Mouse (Mus musculus) T-helper 2 cell (primary cell): ENCODE results near the gene Ccdc8.

Experiments used
- in situ Hi-C: fragments of 300-600 bp; cut with MboI, MseI; formaldehyde crosslinking; loops from one replicate; pipeline ENCODE4 v1.15.1; 2025; ENCODE audit warnings: high pct_unique_total_duplicates

Gene Ccdc8

GRCm38 (mm10) chr7:16974018-16974417 lies 18.5 kb upstream of the Ccdc8 start:
- in situ Hi-C loops, result no loop called here

DNA sequence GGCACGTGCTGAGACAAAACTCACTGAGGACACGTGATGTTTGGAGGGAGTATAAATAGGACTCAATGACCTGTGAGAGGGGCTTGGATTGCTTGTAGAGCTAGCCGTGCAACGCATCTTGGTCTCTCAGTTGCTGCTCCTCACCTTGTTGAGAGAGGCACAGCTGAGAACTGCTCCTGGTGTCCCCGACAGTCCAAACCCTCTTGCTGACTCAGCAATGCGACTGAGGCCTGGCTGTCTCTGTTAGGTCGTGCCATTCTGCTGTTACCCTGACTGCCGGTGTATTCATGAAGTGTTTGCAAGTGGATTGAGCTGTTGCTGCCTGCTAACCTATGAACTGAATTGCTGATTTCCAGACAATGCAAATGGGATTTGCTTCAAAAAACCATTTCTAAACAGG lies 16.2 kb upstream of the Ccdc8 start:
- in situ Hi-C loops, result no loop called here

- in situ Hi-C loops, result no loop called here
Measured at GRCm38 (mm10) chr7:16978173-16978572, 14.3 kb upstream of the Ccdc8 start.

GRCm38 (mm10) chr7:16978593-16978992 lies 13.9 kb upstream of the Ccdc8 start:
- in situ Hi-C loops, result no loop called here

DNA sequence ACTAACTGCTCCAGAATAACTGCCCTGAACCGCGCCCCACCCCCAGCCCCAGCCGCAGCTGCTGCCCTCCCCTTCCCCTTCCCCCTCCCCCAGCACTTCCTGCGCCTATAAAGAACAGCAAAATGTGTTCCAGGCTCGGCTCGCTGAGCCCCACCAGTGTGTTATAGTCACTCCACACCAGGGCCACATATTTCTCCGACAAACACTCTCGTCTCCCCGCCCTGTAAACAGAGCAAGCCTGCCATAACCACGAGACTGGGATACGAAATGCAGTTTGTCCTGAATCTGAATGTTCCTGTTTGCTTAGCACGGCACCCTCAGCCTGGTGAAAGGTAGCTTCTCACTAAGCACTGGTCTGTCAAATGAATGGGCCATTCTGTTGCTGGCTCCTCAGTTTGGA lies 12.2 kb upstream of the Ccdc8 start:
- in situ Hi-C loops, result no loop called here

DNA sequence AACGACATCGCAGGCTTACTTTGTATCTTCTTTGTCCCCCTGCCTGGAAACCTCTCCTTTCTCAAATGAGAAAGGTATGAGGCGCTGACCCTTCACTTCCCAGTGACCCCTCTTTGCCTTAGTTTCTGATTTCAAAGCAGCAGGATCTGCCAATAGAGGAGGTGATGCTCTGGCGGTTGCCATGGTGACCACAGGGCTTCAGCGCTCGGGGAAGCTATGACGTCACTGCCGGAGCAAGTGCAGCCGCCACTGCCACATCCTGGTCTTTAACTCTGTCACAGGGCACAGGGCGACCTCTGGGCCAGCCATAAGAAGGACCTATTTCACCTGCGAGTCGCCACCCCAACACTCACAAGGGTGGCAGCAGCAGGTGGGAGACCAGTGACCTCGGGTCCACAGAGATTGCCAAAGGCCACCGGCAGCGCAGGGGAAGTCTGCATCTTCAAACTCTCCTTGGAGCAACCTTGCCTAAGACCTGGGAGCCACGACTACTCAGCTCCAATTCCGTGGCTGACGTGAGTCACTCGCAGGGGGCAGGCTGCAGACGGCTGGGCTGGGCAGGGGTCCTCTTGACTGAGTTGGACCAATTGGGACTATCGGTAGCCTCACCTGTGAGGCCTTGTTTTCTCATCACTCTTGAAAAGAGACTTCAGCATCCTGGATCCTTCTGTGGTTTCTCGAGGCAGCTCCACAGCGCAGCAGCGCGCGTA lies 9.5 kb upstream of the Ccdc8 start, which contains the start of gene Gm42372:
Gm42372 (plus strand) TSS at position 228 of the 710 bp plus-strand sequence.
- in situ Hi-C loops, result no loop called here

GRCm38 (mm10) chr7:16987541-16988149 lies 4.9 kb upstream of the Ccdc8 start:
- in situ Hi-C loops, result no loop called here

GRCm38 (mm10) chr7:16988405-16988804 lies 4.1 kb upstream of the Ccdc8 start:
- in situ Hi-C loops, result no loop called here

- in situ Hi-C loops, result no loop called here
Measured at GRCm38 (mm10) chr7:16990006-16990744, 2.3 kb upstream of the Ccdc8 start.

GRCm38 (mm10) chr7:16991681-16992450 lies 642 bp upstream of the Ccdc8 start:
- in situ Hi-C loops, result no loop called here

DNA sequence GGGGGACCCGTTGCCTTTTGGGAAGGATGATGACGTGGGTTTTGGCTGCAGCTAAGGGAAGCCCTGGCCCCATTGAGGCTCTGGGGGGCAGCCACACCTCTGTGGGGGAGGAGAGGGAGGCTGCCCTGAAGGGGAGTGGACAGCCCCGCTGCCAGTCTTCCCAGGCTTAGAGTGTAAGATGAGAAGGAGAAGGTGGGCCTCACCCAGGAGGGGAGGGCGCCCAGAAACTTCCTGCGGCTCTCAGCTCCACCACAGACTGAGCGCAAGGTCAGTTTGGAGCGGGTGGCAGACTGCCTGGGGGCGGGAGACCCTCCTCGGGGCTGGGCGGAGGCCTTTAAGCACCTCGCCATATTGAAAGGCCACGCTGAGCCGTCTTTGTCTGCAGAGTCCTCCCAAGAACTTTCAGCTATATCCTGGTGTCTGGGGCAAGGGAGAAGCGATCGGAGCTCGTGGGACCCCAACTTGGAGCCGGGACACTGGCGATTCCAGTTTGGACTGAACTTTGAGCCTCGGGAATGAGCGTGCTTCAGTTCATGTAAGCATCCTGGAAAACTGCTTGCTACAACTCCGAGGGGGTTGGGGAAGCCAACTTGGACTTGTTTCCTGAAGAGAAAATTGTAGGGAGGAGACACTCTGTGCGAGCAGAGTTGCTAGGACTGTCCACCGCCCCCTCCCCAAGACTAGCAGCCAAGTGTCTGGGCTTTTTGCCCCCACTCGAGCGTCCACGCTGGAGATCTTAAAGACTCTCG lies 1.3 kb downstream of the Ccdc8 start:
- in situ Hi-C loops, result no loop called here

DNA sequence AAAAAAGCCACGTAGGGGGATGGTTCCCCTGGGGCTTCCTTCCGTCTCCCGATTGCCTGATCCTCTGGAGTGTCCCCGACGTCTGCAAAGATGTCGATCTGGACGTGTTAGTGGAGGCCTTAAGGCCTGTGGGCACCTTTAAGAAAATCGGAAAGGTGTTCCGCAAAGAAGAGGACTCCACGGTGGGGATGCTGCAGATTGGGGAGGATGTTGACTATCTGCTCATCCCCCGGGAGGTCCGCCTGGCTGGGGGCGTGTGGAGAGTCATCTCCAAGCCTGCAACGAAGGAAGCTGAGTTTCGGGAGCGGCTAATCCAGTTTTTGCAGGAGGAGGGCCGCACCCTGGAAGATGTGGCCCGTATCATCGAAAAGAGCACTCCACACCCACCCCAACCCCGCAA lies 1.9 kb downstream of the Ccdc8 start:
- in situ Hi-C loops, result no loop called here

DNA sequence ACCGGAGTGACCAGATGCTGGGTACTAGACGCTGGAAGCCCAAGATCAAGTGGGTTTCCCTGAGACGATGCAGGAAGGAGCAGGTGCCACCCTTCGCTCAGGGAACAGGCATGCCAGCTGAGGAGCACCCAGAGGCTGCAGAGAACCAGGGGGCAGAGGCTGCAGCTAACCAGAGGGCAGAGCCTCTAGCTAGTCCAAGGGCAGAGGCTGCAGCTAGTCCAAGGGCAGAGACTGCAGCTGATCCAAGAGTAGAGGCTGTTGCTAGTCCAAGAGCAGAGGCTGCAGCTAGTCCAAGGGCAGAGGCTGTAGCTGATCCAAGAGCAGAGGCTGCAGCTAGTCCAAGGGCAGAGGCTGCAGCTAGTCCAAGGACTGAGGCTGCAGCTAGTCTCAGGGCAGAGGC lies 2.8 kb downstream of the Ccdc8 start:
- in situ Hi-C loops, result loop anchor here (5.0 kb wide), 1 partner anchor 43 kb away; no protein-coding TSS in a partner anchor

DNA sequence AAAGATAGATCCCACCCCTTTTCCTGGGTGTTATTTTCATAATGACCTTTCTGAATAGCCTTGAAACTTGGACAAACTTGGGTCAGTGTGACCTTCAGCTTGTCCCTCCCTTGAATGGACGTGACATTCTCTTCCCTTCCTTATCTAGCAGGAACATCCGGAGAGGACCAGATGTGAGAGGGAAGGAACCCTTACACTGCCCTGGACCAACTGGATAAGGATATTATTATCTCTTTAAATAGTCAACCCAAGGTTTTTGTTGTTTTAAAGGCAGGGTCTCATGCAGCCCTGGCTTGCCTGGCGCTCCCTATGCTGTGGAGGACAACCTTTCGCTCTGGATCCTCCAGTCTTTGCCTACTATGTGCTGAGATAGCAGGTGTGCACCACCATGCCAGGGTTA lies 6.7 kb downstream of the Ccdc8 start:
- in situ Hi-C loops, result loop anchor here (5.0 kb wide), 1 partner anchor 47 kb away; no protein-coding TSS in a partner anchor

GRCm38 (mm10) chr7:16999650-17000049 lies 7.1 kb downstream of the Ccdc8 start:
- in situ Hi-C loops, result loop anchor here (5.0 kb wide), 2 partner anchors 47 to 67 kb away; no protein-coding TSS in a partner anchor

DNA sequence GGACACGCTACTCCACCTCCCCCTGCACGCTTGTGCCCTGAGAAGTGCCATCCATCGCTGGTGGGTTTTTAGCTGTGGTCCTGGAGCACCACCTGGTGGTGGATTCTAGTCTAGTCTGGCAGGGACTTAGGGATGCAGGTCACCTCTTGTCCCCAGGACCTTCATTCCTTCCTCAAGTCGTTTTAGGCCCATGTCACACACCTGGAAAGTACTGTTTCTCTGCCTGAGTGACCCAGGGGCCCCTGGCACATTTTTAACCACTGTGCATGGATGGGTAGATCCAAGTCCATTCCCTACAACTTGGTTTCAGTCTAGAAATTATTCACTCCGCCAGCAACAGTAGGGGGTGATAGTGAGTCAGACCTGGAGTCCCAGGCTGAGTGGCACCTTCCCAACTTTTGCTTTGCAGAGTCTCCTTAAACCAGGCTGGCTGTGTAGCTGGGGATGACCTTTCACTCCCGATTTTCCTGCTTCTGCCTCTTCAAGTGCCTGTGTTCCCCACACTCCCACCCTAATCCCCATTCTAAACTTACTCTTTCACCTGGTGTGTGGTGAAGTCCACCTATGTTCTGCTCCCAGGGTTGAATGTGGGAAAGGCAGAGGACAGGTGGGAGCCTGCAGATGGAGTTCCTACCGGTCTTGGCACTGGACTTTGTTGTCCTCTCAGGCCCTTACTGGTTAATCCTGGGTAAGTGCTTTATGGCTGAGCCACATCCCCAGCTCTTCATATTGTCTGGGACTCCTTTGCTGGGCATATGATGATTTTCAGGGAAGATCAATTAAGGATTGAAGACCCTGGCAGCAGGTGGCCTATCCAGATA lies 10.1 kb downstream of the Ccdc8 start:
- in situ Hi-C loops, result loop anchor here (5.0 kb wide), 1 partner anchor 70 kb away; no protein-coding TSS in a partner anchor

DNA sequence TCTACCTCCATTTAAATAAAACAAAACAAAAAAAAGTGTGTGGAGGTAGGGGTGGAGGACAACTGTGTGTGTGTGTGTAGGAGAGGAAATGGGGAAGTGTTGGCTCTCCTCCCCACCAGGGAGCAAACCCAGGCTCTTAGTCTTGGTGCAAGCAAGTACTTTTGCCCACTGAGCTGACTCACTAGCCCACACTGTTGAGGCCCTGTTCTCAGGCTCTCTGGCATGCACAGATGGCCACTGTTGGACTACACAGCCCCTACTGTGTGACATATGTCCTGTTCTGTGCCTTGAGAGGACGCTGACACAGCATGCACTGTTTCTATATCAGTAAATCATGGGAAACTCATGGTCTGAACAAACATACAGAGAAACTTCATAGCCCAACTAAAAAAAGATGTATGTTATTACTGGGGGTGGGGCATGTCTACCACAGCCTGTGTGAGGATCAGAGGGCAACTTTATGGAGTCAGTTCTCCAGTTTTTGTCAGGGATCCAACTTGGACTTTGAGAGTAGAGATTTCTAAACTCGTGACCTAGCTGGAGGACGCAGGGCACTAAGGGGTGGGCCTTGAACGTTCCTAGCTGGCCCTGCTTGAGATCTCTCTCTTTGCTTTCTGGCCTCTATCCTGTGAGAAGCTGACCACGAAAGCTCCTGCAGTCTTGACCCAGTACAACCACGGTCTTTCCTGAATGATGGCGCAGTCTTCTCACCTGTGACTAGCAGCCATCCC lies 10.9 kb downstream of the Ccdc8 start:
- in situ Hi-C loops, result loop anchor here (5.0 kb wide), 1 partner anchor 71 kb away; no protein-coding TSS in a partner anchor

- in situ Hi-C loops, result loop anchor here (5.0 kb wide), 1 partner anchor 72 kb away; no protein-coding TSS in a partner anchor
Measured at GRCm38 (mm10) chr7:17004716-17005115, 12.2 kb downstream of the Ccdc8 start.

DNA sequence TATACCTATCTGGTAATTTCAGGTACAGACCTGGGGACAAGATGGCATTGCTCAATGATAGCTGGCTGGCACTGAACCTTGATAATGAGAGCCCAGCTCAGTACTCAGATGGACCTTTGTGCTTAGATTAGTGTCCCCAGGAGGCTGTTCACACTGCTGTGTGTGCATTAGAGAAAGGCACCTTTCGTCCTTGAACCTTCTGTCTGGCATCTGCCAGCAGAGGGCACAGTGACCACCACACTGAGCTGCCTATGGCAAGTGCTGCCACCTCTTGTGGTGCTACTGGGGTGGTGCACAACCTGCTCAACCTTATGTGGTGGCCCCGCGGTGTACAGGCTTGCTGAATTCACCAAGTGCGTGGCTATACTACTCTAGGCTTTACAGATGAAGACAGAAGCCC lies 14.8 kb downstream of the Ccdc8 start:
- in situ Hi-C loops, result no loop called here
